Mouse (Mus musculus) right cerebral cortex, postnatal 25 days (tissue): ENCODE measurements around the gene Tob2.

Experiments used
- DNase-seq: peaks from one replicate; pipeline ENCODE4 v3.0.0; 2022

Gene Tob2

GRCm38 (mm10) chr15:81809550-81809949 lies 49.0 kb downstream of the Tob2 start:
- DNase-seq, result no peak

GRCm38 (mm10) chr15:81808799-81809198 lies 49.8 kb downstream of the Tob2 start:
- no peak for DNase-seq

- no peak for DNase-seq
Measured at GRCm38 (mm10) chr15:81806621-81807404, 51.8 kb downstream of the Tob2 start.

DNA sequence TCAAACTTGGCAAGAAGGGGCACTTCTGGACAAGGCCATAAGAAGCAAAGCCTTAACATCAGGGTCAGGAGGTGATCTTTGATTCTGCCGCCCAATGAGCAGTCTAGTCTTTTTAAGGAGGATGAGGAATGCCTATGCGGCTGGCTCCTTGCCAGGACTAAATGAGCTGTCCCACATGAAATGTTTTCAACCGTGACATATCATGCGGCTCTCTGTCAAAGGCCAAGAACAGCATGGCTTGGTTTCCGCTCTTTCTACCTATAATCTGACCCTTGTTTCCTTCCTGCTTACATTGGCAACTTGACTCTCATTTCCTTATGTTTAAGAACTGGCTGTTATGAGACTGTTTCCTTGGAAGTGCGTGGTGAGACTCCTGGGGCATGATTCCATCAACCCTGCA lies 53.0 kb downstream of the Tob2 start:
- DNase-seq, result no peak

DNA sequence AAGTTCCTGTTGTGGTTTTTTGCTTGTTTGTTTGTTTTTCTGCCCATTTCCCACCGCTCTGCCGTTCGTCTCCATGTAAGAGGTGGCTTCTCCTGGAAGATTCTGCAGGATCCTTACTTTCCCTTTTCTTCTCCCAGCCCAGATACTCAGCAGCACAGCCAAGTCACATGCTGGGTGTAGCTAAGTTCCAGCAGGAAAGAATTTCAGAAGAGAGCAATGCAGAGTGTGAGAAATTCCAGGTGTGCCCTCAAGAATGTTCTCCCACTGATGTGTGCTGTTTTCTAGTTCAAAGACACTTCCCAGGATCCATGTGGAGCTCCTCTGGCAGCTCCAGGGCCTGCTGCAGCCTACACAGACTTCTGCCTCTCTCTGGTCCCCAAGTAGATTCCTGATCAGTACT lies 53.7 kb downstream of the Tob2 start:
- DNase-seq, result no peak

DNA sequence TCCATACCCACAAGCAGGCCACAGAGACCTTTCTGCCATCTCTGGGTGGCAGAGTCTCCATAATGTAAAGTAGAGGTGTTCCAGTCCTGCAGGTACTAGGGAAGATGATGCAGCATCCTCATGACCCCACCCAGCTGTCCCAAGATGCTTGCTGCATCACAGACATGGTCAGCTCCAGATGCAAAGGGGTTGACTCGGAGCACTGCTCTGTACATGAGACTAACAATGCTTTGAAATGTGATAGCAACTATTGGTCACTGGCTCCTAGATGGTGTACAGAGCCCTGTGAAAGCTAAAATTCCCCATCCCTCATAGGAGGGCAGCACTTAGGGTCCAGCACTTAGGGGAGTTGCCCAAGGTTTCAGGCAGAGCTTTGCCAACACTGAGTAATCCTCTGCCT lies 54.4 kb downstream of the Tob2 start:
- no peak for DNase-seq

DNA sequence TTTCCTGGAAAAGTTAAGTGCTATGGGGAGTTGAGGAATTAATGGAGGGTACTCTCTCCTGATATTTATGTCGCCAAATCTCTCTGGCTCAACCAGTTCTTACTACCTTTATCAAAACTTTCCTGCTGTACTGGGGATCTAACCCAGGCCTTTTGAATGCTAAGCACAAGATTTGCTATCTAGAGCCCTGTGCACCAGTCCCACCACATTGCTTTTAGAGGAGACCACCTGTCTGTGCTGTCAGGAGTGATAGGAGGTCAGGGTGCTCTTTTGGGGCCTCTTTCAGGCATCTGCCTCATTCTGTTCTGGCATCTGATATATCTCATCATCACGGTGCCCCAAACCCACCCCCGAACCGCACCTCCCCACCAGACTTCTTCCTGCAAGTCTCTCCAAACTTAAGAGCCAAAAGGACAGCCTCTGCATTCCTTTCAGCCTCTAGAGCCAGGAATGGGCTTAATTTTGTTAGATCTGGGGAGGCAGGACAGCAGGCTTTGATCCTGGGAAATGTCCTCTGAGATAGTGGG lies 55.1 kb downstream of the Tob2 start:
- DNase-seq, result no peak

- DNase-seq, result peak; percentile 73
Measured at GRCm38 (mm10) chr15:81802941-81803351, 55.6 kb downstream of the Tob2 start.

DNA sequence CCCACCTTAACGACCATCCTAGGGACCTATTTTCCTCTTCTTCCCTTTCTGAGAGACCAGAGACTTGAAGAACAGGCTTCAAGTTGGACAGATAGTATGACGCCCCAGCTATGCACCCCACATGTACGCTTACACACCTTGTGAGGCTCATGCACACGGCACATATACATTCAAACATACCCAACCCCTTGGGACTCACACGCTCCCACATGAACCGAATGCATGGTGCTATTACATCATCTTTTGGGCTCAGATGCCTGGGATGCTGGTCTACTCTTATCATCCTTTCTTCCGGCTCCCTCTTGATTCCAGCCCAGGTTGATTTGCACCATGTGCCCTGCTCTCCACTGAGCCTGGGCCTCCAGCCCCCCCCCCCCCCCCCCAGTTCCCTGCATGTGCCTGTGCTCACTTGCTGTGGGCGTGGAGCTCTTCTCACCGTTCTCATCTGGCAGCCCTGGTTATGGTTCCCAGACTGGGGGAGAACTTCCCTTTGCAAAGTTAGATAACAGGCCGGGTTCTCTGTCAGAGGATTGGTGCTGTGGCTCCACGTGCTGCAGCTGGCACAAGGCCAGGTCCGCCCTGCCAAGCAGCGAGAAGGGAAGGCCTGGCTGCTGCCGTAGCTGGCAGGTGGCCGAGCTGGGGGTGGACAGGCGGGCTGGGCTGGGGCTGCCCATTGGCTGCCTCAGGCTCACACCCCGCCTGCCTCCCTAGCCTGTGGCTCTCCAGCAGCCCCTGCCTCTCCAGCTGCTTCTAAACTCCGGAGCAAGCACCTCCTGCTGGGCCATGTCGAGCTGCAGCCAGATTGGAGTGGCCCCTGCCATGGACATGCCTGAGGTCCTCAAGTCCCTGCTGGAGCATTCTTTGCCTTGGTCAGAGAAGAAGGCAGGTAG lies 56.4 kb downstream of the Tob2 start, which contains the start of gene Tef:
Tef (plus strand) TSS at position 421 of the 890 bp plus-strand sequence.
- peak; percentile 100 for DNase-seq

DNA sequence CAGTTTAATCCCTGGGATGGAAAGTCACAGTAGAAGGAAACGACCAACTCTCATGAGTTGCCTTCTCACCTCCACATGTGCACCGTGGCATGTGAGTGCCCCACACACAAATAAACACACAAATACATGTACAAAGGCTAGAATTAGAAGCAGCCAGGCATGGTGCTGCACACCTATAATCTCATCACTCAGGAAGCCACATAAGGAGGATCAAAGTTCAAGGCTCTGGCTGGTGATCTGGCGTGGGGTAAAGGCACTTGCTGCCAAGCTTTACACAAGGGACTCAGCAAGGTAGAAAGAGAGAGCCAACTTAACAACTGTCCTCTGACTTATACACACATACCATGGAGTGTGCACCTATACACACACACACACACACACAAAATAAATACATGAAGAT lies 58.2 kb downstream of the Tob2 start:
- no peak for DNase-seq

GRCm38 (mm10) chr15:81798421-81798820 lies 60.2 kb downstream of the Tob2 start:
- DNase-seq, result no peak
